Mouse (Mus musculus): ENCODE measurements at regions not wholly inside any gene's neighbourhood (a gene's known extent, or its start where the extent isn't known, plus 50 kb on each side); places are given as distances from the start of the nearest gene placed in this dataset.

DNA sequence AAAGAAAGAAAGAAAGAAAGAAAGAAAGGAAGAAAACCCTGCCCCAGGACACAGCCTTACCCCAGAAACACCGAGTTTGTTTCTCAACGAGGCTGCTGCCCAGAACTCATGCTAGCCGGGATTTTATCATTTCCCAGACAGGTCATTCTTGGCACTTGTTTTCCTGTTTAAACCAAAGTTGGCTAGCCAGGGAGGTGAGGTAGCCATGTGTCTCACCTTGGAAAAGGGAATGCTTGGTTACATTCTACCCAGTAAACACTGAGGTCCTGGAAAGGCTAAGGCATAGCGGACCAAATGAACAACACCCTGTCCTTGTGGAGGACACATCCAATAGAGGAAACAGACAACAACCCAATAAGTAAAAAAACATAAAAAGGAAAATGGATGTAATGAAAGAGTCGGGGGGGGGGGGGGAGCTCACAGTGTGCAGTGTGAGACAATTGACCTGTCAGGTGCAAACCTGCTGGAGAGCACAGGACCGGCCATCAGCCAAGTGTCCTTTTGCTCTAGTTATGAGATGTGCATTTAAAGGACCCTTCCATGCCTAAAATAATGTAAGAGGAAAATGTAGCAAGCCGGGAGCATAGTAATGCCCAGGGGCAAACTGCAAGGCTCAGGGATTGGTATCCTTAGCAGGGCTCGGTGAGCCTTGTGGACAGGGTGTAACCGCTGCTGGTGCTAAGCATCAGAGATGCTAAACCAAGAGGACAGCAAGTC is 78.2 kb upstream of the Fzd7 start:
- 81% methylated on average over 9 of the region's 9 CpGs for WGBS
- no peak overlapping the region for H3K27ac ChIP-seq
- DNase-seq (ENCODE audit: low spot score) = peak; percentile 57
- H3K4me3 ChIP-seq = no peak overlapping the region
- H3K27me3 ChIP-seq (ENCODE audit: insufficient read depth, poor library complexity, severe bottlenecking) = 0 out of 2 replicates have a peak, but pooled peaks cover 14% of the 10 kb centered on the region
- no peaks in the 10 kb centered on the region for H3K9me3 ChIP-seq
- peaks cover 11% of the 10 kb centered on the region for H3K4me1 ChIP-seq
- H3K36me3 ChIP-seq = no peaks in the 10 kb centered on the region

DNA sequence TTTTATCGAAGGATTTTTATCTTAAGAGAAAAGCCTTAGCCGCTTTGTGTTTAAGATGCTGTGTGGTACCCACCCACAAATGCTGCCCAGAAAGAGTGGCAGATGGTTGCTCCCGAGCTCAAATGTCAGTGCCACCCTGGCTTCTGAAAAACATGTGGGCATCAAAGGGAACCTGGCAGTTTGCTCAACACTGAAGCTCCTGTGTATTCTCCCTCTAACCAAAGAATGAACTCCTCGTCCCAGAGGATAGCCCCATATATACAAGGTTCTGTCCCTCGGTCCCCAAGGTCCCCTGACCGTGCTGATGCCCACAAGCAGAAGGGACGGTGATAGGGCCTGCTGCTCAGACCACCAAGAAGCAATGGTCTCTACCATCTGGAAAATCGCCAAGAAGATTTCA is 76.9 kb upstream of the Fzd7 start:
- DNase-seq (ENCODE audit: low spot score) = no peak
- WGBS = 79% methylated on average over 8 of the region's 8 CpGs
- H3K4me3 ChIP-seq = no peak overlapping the region
- 0 out of 2 replicates have a peak, but pooled peaks cover 8% of the 10 kb centered on the region for H3K27me3 ChIP-seq (ENCODE audit: insufficient read depth, poor library complexity, severe bottlenecking)
- no peaks in the 10 kb centered on the region for H3K9me3 ChIP-seq
- 0 out of 2 replicates have a peak overlapping the region, but pooled peaks have one; percentile 25 for H3K27ac ChIP-seq
- H3K36me3 ChIP-seq = no peaks in the 10 kb centered on the region
- peaks cover 19% of the 10 kb centered on the region for H3K4me1 ChIP-seq

GRCm38 (mm10) chr1:59406741-59407306 is 75.4 kb upstream of the Fzd7 start:
- no peaks in the 10 kb centered on the region for H3K9me3 ChIP-seq
- H3K4me1 ChIP-seq = peaks cover 19% of the 10 kb centered on the region
- 48% methylated on average over 6 of the region's 6 CpGs for WGBS
- H3K27me3 ChIP-seq (ENCODE audit: insufficient read depth, poor library complexity, severe bottlenecking) = 0 out of 2 replicates have a peak, but pooled peaks cover 8% of the 10 kb centered on the region
- no peak overlapping the region for H3K4me3 ChIP-seq
- H3K27ac ChIP-seq = no peak overlapping the region
- DNase-seq (ENCODE audit: low spot score) = no peak
- H3K36me3 ChIP-seq = no peaks in the 10 kb centered on the region

GRCm38 (mm10) chr1:59409585-59410160 is 72.6 kb upstream of the Fzd7 start:
- peaks cover 19% of the 10 kb centered on the region for H3K4me1 ChIP-seq
- 11% methylated on average over 8 of the region's 8 CpGs for WGBS

GRCm38 (mm10) chr1:59413264-59413663 is 69.0 kb upstream of the Fzd7 start:
- no peak for DNase-seq (ENCODE audit: low spot score)
- peaks cover 29% of the 10 kb centered on the region; the same call in 1 of the 2 replicates for H3K27me3 ChIP-seq (ENCODE audit: insufficient read depth, poor library complexity, severe bottlenecking)
- WGBS = 82% methylated on average over 8 of the region's 8 CpGs
- no peaks in the 10 kb centered on the region for H3K36me3 ChIP-seq
- H3K4me3 ChIP-seq = no peak overlapping the region
- peaks cover 14% of the 10 kb centered on the region for H3K4me1 ChIP-seq
- H3K27ac ChIP-seq = no peak overlapping the region
- no peaks in the 10 kb centered on the region for H3K9me3 ChIP-seq

More at GRCm38 (mm10) chr1:59409585-59410160, 72.6 kb upstream of the Fzd7 start:
- peak overlapping the region; percentile 47; the same call in 1 of the 2 replicates for H3K27ac ChIP-seq
- no peaks in the 10 kb centered on the region for H3K36me3 ChIP-seq
- H3K27me3 ChIP-seq (ENCODE audit: insufficient read depth, poor library complexity, severe bottlenecking) = peaks cover 19% of the 10 kb centered on the region; the same call in 1 of the 2 replicates
- H3K9me3 ChIP-seq = no peaks in the 10 kb centered on the region
- DNase-seq (ENCODE audit: low spot score) = peak; percentile 84
- H3K4me3 ChIP-seq = no peak overlapping the region

- H3K27me3 ChIP-seq (ENCODE audit: insufficient read depth, poor library complexity, severe bottlenecking) = peaks cover 42% of the 10 kb centered on the region
- H3K36me3 ChIP-seq = no peaks in the 10 kb centered on the region
- H3K4me1 ChIP-seq = peaks cover 5% of the 10 kb centered on the region
- no peak overlapping the region for H3K27ac ChIP-seq
- no peaks in the 10 kb centered on the region for H3K9me3 ChIP-seq
- no peak overlapping the region for H3K4me3 ChIP-seq
- DNase-seq (ENCODE audit: low spot score) = no peak
- 69% methylated on average over 13 of the region's 13 CpGs for WGBS
Measured at GRCm38 (mm10) chr1:59414401-59415210, 67.6 kb upstream of the Fzd7 start.

DNA sequence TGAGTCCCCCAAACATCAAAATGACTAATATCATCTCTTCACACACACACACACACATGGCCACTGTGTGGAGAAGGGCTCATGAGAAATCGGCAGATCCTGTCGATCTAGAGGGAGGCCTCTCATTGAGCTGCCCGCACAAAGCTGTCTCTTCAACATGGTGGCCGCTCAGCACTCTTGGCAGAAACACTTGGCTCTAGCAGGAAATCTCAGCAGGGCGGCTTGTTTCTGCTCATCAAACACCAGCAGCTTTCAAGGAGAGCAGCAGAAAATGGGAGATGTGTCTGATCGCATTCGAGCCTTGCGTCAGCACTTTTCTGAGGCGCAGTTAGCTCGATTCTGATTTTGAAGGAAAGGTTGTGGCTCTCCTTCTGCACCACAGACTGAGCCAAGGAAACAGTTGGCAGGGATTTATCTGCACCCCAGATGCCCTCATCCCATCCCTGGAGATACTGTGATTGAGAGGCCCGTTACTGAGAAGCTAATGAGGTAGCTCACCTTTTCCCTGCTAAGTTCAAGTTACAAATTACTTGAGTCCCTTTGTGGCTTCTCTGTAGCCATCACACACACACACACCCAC is 66.4 kb upstream of the Fzd7 start:
- Histone ChIP-seq H3K4me3 (no peak overlapping the region), H3K9me3 (no peaks in the 10 kb centered on the region), H3K27ac (no peak overlapping the region), H3K36me3 (no peaks in the 10 kb centered on the region), H3K4me1 (peaks cover 3% of the 10 kb centered on the region; the same call in 1 of the 2 replicates), H3K27me3 (ENCODE audit: insufficient read depth, poor library complexity, severe bottlenecking) (peaks cover 49% of the 10 kb centered on the region)
- no peak for DNase-seq (ENCODE audit: low spot score)
- 69% methylated on average over 11 of the region's 11 CpGs for WGBS

- H3K4me1 ChIP-seq = peaks cover 5% of the 10 kb centered on the region
- no peak overlapping the region for H3K4me3 ChIP-seq
- no peaks in the 10 kb centered on the region for H3K36me3 ChIP-seq
- H3K27me3 ChIP-seq (ENCODE audit: insufficient read depth, poor library complexity, severe bottlenecking) = peaks cover 58% of the 10 kb centered on the region
- no peak overlapping the region for H3K27ac ChIP-seq
- DNase-seq (ENCODE audit: low spot score) = no peak
- H3K9me3 ChIP-seq = no peaks in the 10 kb centered on the region
- 28% methylated on average over 1 of the region's 1 CpGs for WGBS
Measured at GRCm38 (mm10) chr1:59417317-59417716, 64.9 kb upstream of the Fzd7 start.

DNA sequence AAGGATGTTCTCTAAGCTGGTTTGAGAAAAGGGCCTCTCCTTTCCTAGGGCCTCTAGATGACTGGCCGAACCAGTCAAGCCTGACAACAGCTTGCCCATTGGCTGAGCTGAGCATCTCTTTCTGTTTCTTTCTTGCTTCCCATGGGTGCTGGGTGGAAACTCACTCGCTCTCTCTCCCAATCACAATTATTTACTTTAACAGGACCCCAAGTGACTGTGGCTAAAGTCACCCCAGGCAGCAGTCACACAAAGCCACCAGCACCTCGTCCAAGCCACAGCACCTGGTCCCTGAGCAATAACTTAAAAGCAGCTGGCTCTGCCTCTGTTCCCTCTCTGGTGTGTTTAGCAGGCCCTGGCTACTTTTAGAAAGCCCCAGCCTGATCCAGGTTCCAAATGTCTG is 64.3 kb upstream of the Fzd7 start:
- Histone ChIP-seq H3K9me3 (no peaks in the 10 kb centered on the region), H3K27me3 (ENCODE audit: insufficient read depth, poor library complexity, severe bottlenecking) (peaks cover 59% of the 10 kb centered on the region), H3K27ac (no peak overlapping the region), H3K36me3 (no peaks in the 10 kb centered on the region), H3K4me3 (no peak overlapping the region), H3K4me1 (peaks cover 11% of the 10 kb centered on the region)
- no peak for DNase-seq (ENCODE audit: low spot score)
- WGBS = 56% methylated on average over 3 of the region's 3 CpGs

DNA sequence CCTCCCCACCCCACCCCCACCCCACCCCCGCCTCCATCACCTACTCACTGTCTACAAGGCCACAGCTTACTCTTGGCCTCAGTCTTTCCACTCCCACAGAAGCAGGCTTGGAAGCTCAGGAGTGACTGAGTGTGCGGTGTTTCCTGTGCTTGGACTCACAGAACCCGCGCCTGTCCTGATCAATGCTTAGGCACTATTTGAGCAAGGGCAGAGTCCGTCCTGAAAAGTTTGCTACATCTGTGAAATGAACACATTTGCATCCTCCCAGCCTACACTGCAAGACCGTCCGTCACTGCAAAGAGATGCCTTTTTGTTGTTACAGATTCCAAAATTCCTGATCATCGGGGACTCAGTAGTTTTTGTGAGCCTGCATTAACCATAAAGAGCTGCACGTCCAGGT is 63.5 kb upstream of the Fzd7 start:
- no peak overlapping the region for H3K4me3 ChIP-seq
- peaks cover 62% of the 10 kb centered on the region for H3K27me3 ChIP-seq (ENCODE audit: insufficient read depth, poor library complexity, severe bottlenecking)
- 79% methylated on average over 9 of the region's 9 CpGs for WGBS
- H3K4me1 ChIP-seq = peaks cover 19% of the 10 kb centered on the region
- H3K36me3 ChIP-seq = no peaks in the 10 kb centered on the region
- H3K27ac ChIP-seq = no peak overlapping the region
- DNase-seq (ENCODE audit: low spot score) = no peak
- H3K9me3 ChIP-seq = no peaks in the 10 kb centered on the region

- Histone ChIP-seq H3K4me3 (no peak overlapping the region; the same call in 1 of the 2 replicates), H3K27me3 (ENCODE audit: insufficient read depth, poor library complexity, severe bottlenecking) (peaks cover 60% of the 10 kb centered on the region), H3K36me3 (no peaks in the 10 kb centered on the region), H3K9me3 (no peaks in the 10 kb centered on the region), H3K27ac (peak overlapping the region; percentile 8; the same call in 1 of the 2 replicates), H3K4me1 (peaks cover 16% of the 10 kb centered on the region)
- no peak for DNase-seq (ENCODE audit: low spot score)
- 31% methylated on average over 19 of the region's 19 CpGs for WGBS
Measured at GRCm38 (mm10) chr1:59422981-59423941, 59.0 kb upstream of the Fzd7 start.
